12 mouse cellular contexts compared by ENCODE assay signal in genomic region chr7:99167939-99168338, GRCm38 (mm10). TPM values are rescaled to one million over a fixed set of nuclear protein-coding genes. Genes with fewer than 3 reads are reported as not detected.
DNase-seq lines count a peak whose midpoint lies in the region; ATAC-seq lines count a peak whose summit lies in the region.
"Had no signal": no experiment of that assay in that cellular context is flagged by ENCODE, and none has a peak within 500 bp of the region (broad histone marks: within the 10 kb centered on the region; RNA-seq: fewer than 3 reads in every experiment).

No protein-coding gene starts in this region.

- H3K9ac ChIP-seq in heart, embryonic 11.5 days (ENCODE audit: low read depth, low read length) = no peak overlapping the region
- H3K9ac ChIP-seq: forebrain, postnatal 0 days had no signal

- DNase-seq in heart, embryonic 10.5 days (ENCODE audit: low spot score) = no peak
- DNase-seq in gonadal fat pad, adult 2 months (ENCODE audit: low read depth) = peak; percentile 73
- peak; percentile 82 to 95 for DNase-seq in kidney, postnatal 36 days
- peak; percentile 62 for DNase-seq in skeletal muscle tissue, adult 2 months (ENCODE audit: low read depth, low spot score)
- DNase-seq in cerebellum, postnatal 14 days = no peak
- no peak for DNase-seq in cerebellum, postnatal 36 days
- no peak for DNase-seq in adrenal gland, postnatal 25 days
- DNase-seq: cerebellum, postnatal 25 days; forebrain, postnatal 0 days had no signal

- H3K36me3 ChIP-seq in heart, embryonic 10.5 days = no peaks in the 10 kb centered on the region
- H3K36me3 ChIP-seq in heart, embryonic 11.5 days (ENCODE audit: control insufficient read depth, insufficient read depth, low read length) = no peaks in the 10 kb centered on the region

- no peak overlapping the region for H3K4me2 ChIP-seq in heart, embryonic 11.5 days

- H3K27ac ChIP-seq in heart, embryonic 10.5 days = peak overlapping the region; percentile 47; the same call in 1 of the 2 replicates
- H3K27ac ChIP-seq in heart, embryonic 11.5 days (ENCODE audit: low read depth, low read length) = no peak overlapping the region
- H3K27ac ChIP-seq: hindbrain, postnatal 0 days had no signal

- WGBS in heart, embryonic 10.5 days = 59% methylated on average over 5 of the region's 5 CpGs
- 56% methylated on average over 5 of the region's 5 CpGs for WGBS in heart, embryonic 11.5 days (ENCODE audit: insufficient replicate concordance)

- no peak overlapping the region for H3K4me3 ChIP-seq in heart, embryonic 10.5 days
- H3K4me3 ChIP-seq in heart, embryonic 11.5 days (ENCODE audit: low read depth, low read length) = no peak overlapping the region

- H3K9me3 ChIP-seq in heart, embryonic 10.5 days = no peaks in the 10 kb centered on the region
- H3K9me3 ChIP-seq in heart, embryonic 11.5 days (replicated peaks; ENCODE audit: control insufficient read depth, low read length) = no peaks in the 10 kb centered on the region

- H3K4me1 ChIP-seq in heart, embryonic 10.5 days = peaks cover 44% of the 10 kb centered on the region
- H3K4me1 ChIP-seq in heart, embryonic 11.5 days (ENCODE audit: control insufficient read depth, insufficient read depth, low read length) = peaks cover 6% of the 10 kb centered on the region; the same call in 1 of the 2 replicates

- H3K27me3 ChIP-seq in heart, embryonic 10.5 days (ENCODE audit: insufficient read depth, poor library complexity, severe bottlenecking) = peaks cover 5% of the 10 kb centered on the region; the same call in 1 of the 2 replicates
- H3K27me3 ChIP-seq in heart, embryonic 11.5 days (ENCODE audit: control insufficient read depth, insufficient read depth, low read length) = no peaks in the 10 kb centered on the region
- H3K27me3 ChIP-seq: CH12.LX had no signal

- no peak for ATAC-seq in heart, embryonic 11.5 days (replicated peaks; ENCODE audit: insufficient number of reproducible peaks, low FRiP score, low TSS enrichment)
- ATAC-seq: forebrain, postnatal 0 days; hindbrain, postnatal 0 days had no signal

RNA-seq across cellular contexts. Expression of gene Dgat2, which starts 14.6 kb away (rescaled TPM):
- polyA plus RNA-seq in heart, embryonic 10.5 days (2016; fragmentation: Nextera tagmentation; extraction: Ambion mirVana) = 12.5 and 24.3 TPM in 2 replicates
- 8.4 and 8.7 TPM in 2 replicates for polyA plus RNA-seq in heart, embryonic 11.5 days (2014; fragmentation: Nextera tagmentation; extraction: Ambion mirVana)
- polyA plus RNA-seq in gonadal fat pad, adult 2 months (2012; rRNA removed) = 1,003 and 2,827 TPM in 2 replicates
- total RNA-seq in adrenal gland, postnatal 25 days (2021) = 635 and 725 TPM in 2 replicates

RNA-seq across cellular contexts. Expression of gene Uvrag, which starts 27.0 kb away (rescaled TPM):
- 15.2 and 17.0 TPM in 2 replicates for polyA plus RNA-seq in heart, embryonic 10.5 days (2016; fragmentation: Nextera tagmentation; extraction: Ambion mirVana)
- polyA plus RNA-seq in heart, embryonic 11.5 days (2014; fragmentation: Nextera tagmentation; extraction: Ambion mirVana) = 14.5 and 16.7 TPM in 2 replicates
- 13.4 and 21.5 TPM in 2 replicates for polyA plus RNA-seq in gonadal fat pad, adult 2 months (2012; rRNA removed)
- total RNA-seq in adrenal gland, postnatal 25 days (2021) = 36.4 and 36.9 TPM in 2 replicates

Comparison
In these comparisons a context has a peak if more than half of its experiments do, and no peak if none do; other contexts are left out.
1. DNase-seq: peak in gonadal fat pad, adult 2 months (single experiment), kidney, postnatal 36 days (2 of 2) and skeletal muscle tissue, adult 2 months (single experiment); none in heart, embryonic 10.5 days (single experiment), cerebellum, postnatal 14 days (0 of 2), cerebellum, postnatal 36 days (0 of 2) and adrenal gland, postnatal 25 days (single experiment).
2. RNA of gene Dgat2, which starts 14.6 kb away (polyA plus RNA-seq): 1,003 to 2,827 TPM in gonadal fat pad, adult 2 months; 12.5 to 24.3 TPM in heart, embryonic 10.5 days and 8.4 to 8.7 TPM in heart, embryonic 11.5 days; every median in the first group is over 10 times any median in the second.